Mouse (Mus musculus): ENCODE results near the gene Fstl4. TPM values are rescaled to one million over a fixed set of nuclear protein-coding genes. Genes with fewer than 3 reads are reported as not detected.

Gene Fstl4
- polyA plus RNA-seq, 1 experiment from 2014 or later, result 5.7 TPM

GRCm38 (mm10) chr11:53109701-53110467 is 345.4 kb downstream of the Fstl4 start:
- no peak overlapping the region for H3K4me3 ChIP-seq (ENCODE audit: low read depth, low read length)
- peak; percentile 35; the same call in 1 of the 2 replicates for ATAC-seq
- 0 out of 2 replicates have a peak overlapping the region, but pooled peaks have one; percentile 21 for H3K4me2 ChIP-seq (replicated peaks; ENCODE audit: low read depth)
- no peaks in the 10 kb centered on the region for H3K9me3 ChIP-seq (ENCODE audit: control insufficient read depth)
- H3K4me1 ChIP-seq (replicated peaks; ENCODE audit: control insufficient read depth, insufficient read depth, low read length), result peaks cover 9% of the 10 kb centered on the region; the same call in 1 of the 2 replicates
- H3K27me3 ChIP-seq (replicated peaks; ENCODE audit: control insufficient read depth, insufficient read depth, low read length), result no peaks in the 10 kb centered on the region
- no peak for TF ChIP-seq CTCF (IDR thresholded peaks at IDR 0.05; ENCODE audit: low read depth)
- no peaks in the 10 kb centered on the region for H3K36me3 ChIP-seq (ENCODE audit: control insufficient read depth, insufficient read depth)
- H3K27ac ChIP-seq (ENCODE audit: low read depth, low read length), result 0 out of 2 replicates have a peak overlapping the region, but pooled peaks have one; percentile 23
- no peak overlapping the region for H3K9ac ChIP-seq (ENCODE audit: low read depth, low read length)
- WGBS, result 28% methylated on average over 6 of the region's 6 CpGs

GRCm38 (mm10) chr11:53115711-53116110 is 351.3 kb downstream of the Fstl4 start:
- no peaks in the 10 kb centered on the region for H3K27me3 ChIP-seq (replicated peaks; ENCODE audit: control insufficient read depth, insufficient read depth, low read length)
- no peak overlapping the region for H3K9ac ChIP-seq (ENCODE audit: low read depth, low read length)
- H3K9me3 ChIP-seq (ENCODE audit: control insufficient read depth), result no peaks in the 10 kb centered on the region
- H3K36me3 ChIP-seq (ENCODE audit: control insufficient read depth, insufficient read depth), result no peaks in the 10 kb centered on the region
- no peak for TF ChIP-seq CTCF (IDR thresholded peaks at IDR 0.05; ENCODE audit: low read depth)
- ATAC-seq, result no peak
- H3K27ac ChIP-seq (ENCODE audit: low read depth, low read length), result no peak overlapping the region
- WGBS, result 73% methylated on average over 4 of the region's 4 CpGs
- H3K4me3 ChIP-seq (ENCODE audit: low read depth, low read length), result no peak overlapping the region
- no peak overlapping the region for H3K4me2 ChIP-seq (replicated peaks; ENCODE audit: low read depth)
- H3K4me1 ChIP-seq (replicated peaks; ENCODE audit: control insufficient read depth, insufficient read depth, low read length), result no peaks in the 10 kb centered on the region

- no peak overlapping the region for H3K4me3 ChIP-seq (ENCODE audit: low read depth, low read length)
- H3K4me1 ChIP-seq (replicated peaks; ENCODE audit: control insufficient read depth, insufficient read depth, low read length), result no peaks in the 10 kb centered on the region
- H3K9me3 ChIP-seq (ENCODE audit: control insufficient read depth), result no peaks in the 10 kb centered on the region
- ATAC-seq, result no peak
- no peak overlapping the region for H3K27ac ChIP-seq (ENCODE audit: low read depth, low read length)
- H3K36me3 ChIP-seq (ENCODE audit: control insufficient read depth, insufficient read depth), result no peaks in the 10 kb centered on the region
- H3K9ac ChIP-seq (ENCODE audit: low read depth, low read length), result no peak overlapping the region
- H3K4me2 ChIP-seq (replicated peaks; ENCODE audit: low read depth), result no peak overlapping the region
- WGBS, result 67% methylated on average over 2 of the region's 2 CpGs
- TF ChIP-seq CTCF (IDR thresholded peaks at IDR 0.05; ENCODE audit: low read depth), result no peak
- no peaks in the 10 kb centered on the region for H3K27me3 ChIP-seq (replicated peaks; ENCODE audit: control insufficient read depth, insufficient read depth, low read length)
These were observed 351.9 kb downstream of the Fstl4 start for GRCm38 (mm10) chr11:53116356-53116755.

GRCm38 (mm10) chr11:53118226-53118965 is 354.0 kb downstream of the Fstl4 start:
- TF ChIP-seq CTCF (IDR thresholded peaks at IDR 0.05; ENCODE audit: low read depth), result no peak
- Histone ChIP-seq H3K27me3 (replicated peaks; ENCODE audit: control insufficient read depth, insufficient read depth, low read length) (no peaks in the 10 kb centered on the region), H3K9ac (ENCODE audit: low read depth, low read length) (no peak overlapping the region), H3K4me3 (ENCODE audit: low read depth, low read length) (no peak overlapping the region), H3K27ac (ENCODE audit: low read depth, low read length) (no peak overlapping the region), H3K4me1 (replicated peaks; ENCODE audit: control insufficient read depth, insufficient read depth, low read length) (no peaks in the 10 kb centered on the region), H3K9me3 (ENCODE audit: control insufficient read depth) (no peaks in the 10 kb centered on the region), H3K36me3 (ENCODE audit: control insufficient read depth, insufficient read depth) (no peaks in the 10 kb centered on the region), H3K4me2 (replicated peaks; ENCODE audit: low read depth) (no peak overlapping the region)
- no peak for ATAC-seq
- WGBS, result 86% methylated on average over 11 of the region's 11 CpGs

GRCm38 (mm10) chr11:53119966-53120365 is 355.5 kb downstream of the Fstl4 start:
- H3K27ac ChIP-seq (ENCODE audit: low read depth, low read length), result no peak overlapping the region
- no peak overlapping the region for H3K4me2 ChIP-seq (replicated peaks; ENCODE audit: low read depth)
- no peaks in the 10 kb centered on the region for H3K27me3 ChIP-seq (replicated peaks; ENCODE audit: control insufficient read depth, insufficient read depth, low read length)
- H3K4me1 ChIP-seq (replicated peaks; ENCODE audit: control insufficient read depth, insufficient read depth, low read length), result no peaks in the 10 kb centered on the region
- no peaks in the 10 kb centered on the region for H3K9me3 ChIP-seq (ENCODE audit: control insufficient read depth)
- no peak for ATAC-seq
- H3K4me3 ChIP-seq (ENCODE audit: low read depth, low read length), result no peak overlapping the region
- TF ChIP-seq CTCF (IDR thresholded peaks at IDR 0.05; ENCODE audit: low read depth), result no peak
- 80% methylated on average over 5 of the region's 5 CpGs for WGBS
- H3K9ac ChIP-seq (ENCODE audit: low read depth, low read length), result no peak overlapping the region
- H3K36me3 ChIP-seq (ENCODE audit: control insufficient read depth, insufficient read depth), result no peaks in the 10 kb centered on the region

GRCm38 (mm10) chr11:53121208-53121607 is 356.8 kb downstream of the Fstl4 start:
- TF ChIP-seq CTCF (IDR thresholded peaks at IDR 0.05; ENCODE audit: low read depth), result no peak
- peak; percentile 33; the same call in 1 of the 2 replicates for ATAC-seq
- Histone ChIP-seq H3K4me3 (ENCODE audit: low read depth, low read length) (no peak overlapping the region), H3K9me3 (ENCODE audit: control insufficient read depth) (no peaks in the 10 kb centered on the region), H3K4me1 (replicated peaks; ENCODE audit: control insufficient read depth, insufficient read depth, low read length) (no peaks in the 10 kb centered on the region), H3K27me3 (replicated peaks; ENCODE audit: control insufficient read depth, insufficient read depth, low read length) (no peaks in the 10 kb centered on the region), H3K9ac (ENCODE audit: low read depth, low read length) (no peak overlapping the region), H3K36me3 (ENCODE audit: control insufficient read depth, insufficient read depth) (no peaks in the 10 kb centered on the region), H3K4me2 (replicated peaks; ENCODE audit: low read depth) (no peak overlapping the region), H3K27ac (ENCODE audit: low read depth, low read length) (no peak overlapping the region)
- 56% methylated on average over 1 of the region's 1 CpGs for WGBS
